Mouse (Mus musculus): ENCODE data around the gene Nppc. TPM values are rescaled to one million over a fixed set of nuclear protein-coding genes. Genes with fewer than 3 reads are reported as not detected.

Gene Nppc
- polyA plus RNA-seq, 1 experiment from 2014 or later = 10.3 TPM

DNA sequence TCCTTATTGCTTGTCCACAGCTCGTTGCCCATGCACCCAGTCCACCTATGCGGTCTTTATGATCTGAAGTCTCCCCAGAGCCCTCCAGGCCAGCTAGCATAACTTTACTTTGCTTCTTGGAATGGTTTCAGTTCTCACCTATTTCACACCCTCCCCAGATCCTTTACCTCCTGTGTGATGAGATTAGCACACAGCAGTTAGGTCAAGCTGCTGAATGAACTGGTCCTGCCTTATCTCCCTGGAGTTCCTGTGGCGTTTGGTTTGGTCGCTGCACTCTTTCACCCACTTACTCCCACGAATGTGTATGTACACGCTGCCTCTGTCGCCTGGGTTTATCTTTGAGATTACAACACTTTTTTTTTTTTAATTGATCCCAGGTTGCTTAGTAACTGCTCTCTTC, 30.0 kb upstream of the Nppc start:
- Histone ChIP-seq H3K9ac (ENCODE audit: low read depth, low read length) (no peak overlapping the region), H3K9me3 (ENCODE audit: control insufficient read depth, low read length) (no peaks in the 10 kb centered on the region), H3K4me2 (replicated peaks; ENCODE audit: low read depth, low read length) (no peak overlapping the region), H3K27me3 (ENCODE audit: control insufficient read depth, insufficient read depth, low read length) (no peaks in the 10 kb centered on the region), H3K4me1 (replicated peaks; ENCODE audit: control insufficient read depth, insufficient read depth, low read length) (no peaks in the 10 kb centered on the region), H3K4me3 (ENCODE audit: low read depth, low read length) (no peak overlapping the region), H3K27ac (ENCODE audit: low read depth, low read length) (no peak overlapping the region), H3K36me3 (ENCODE audit: control insufficient read depth, insufficient read depth, low read length) (no peaks in the 10 kb centered on the region)
- WGBS = 79% methylated on average over 7 of the region's 7 CpGs
- ATAC-seq (ENCODE audit: low FRiP score) (no peak), DNase-seq (ENCODE audit: low spot score) (no peak)

DNA sequence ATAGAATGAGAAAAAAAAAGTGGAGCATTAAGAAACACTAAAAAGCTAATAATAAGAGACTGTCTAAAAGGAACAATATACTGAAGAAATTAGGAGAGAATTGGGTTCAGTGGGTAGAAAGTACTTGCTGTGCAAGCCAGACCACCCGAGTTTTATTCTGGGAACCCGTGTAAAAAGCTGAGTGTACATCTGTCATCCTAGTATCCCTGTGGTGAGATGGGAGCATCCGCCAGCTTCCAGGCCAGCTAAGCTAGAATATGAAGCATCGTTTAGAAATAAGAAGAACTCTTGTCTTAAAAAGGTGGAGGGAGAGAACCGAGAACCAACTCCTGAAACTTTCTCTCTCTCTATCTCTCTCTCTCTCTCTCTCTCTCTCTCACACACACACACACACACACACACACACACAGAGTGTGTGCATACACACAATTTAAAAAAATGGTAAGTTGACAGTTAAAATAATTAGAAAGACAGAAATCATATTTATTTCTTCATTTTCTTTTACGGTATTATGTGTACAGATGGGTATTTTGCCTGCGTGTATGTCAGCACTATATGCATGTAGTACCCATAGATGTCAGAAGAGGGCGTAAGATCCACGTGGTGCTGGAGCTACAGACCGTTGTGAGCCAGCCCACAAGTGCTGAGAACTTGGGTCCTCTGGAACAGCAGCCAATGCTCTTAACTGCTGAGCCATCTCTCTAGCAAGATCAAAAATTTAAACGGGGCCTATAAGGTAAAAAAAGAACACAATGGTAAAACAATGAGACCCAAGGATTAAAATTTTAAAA, 29.2 kb upstream of the Nppc start:
- H3K36me3 ChIP-seq (ENCODE audit: control insufficient read depth, insufficient read depth, low read length) = no peaks in the 10 kb centered on the region
- no peak overlapping the region for H3K9ac ChIP-seq (ENCODE audit: low read depth, low read length)
- H3K27me3 ChIP-seq (ENCODE audit: control insufficient read depth, insufficient read depth, low read length) = no peaks in the 10 kb centered on the region
- ATAC-seq (ENCODE audit: low FRiP score) = no peak
- WGBS = 69% methylated on average over 11 of the region's 11 CpGs
- H3K4me2 ChIP-seq (replicated peaks; ENCODE audit: low read depth, low read length) = no peak overlapping the region
- no peak overlapping the region for H3K4me3 ChIP-seq (ENCODE audit: low read depth, low read length)
- H3K9me3 ChIP-seq (ENCODE audit: control insufficient read depth, low read length) = no peaks in the 10 kb centered on the region
- no peak overlapping the region for H3K27ac ChIP-seq (ENCODE audit: low read depth, low read length)
- no peak for DNase-seq (ENCODE audit: low spot score)
- no peaks in the 10 kb centered on the region for H3K4me1 ChIP-seq (replicated peaks; ENCODE audit: control insufficient read depth, insufficient read depth, low read length)

DNA sequence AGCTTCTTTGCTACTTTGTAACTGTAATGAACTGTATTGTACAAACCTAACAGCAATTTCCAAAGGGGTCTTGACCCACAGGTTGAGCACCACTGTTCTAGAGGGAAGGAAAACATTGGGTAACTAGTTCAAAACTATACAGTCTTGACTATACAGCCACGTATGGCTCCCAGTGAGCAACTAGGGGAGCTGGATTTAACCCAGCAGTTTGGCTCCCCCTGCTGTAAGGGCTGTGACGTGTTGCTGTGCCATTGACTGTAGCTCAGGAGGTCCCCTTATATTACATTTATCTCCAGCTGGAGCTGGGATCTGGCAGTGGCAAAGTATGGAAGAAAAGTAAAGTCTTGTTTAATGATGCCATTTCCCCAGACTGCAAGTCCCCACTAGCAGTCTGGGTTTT, 28.4 kb upstream of the Nppc start:
- no peaks in the 10 kb centered on the region for H3K27me3 ChIP-seq (ENCODE audit: control insufficient read depth, insufficient read depth, low read length)
- DNase-seq (ENCODE audit: low spot score) (no peak), ATAC-seq (ENCODE audit: low FRiP score) (no peak)
- 42% methylated on average over 2 of the region's 2 CpGs for WGBS
- H3K36me3 ChIP-seq (ENCODE audit: control insufficient read depth, insufficient read depth, low read length) = no peaks in the 10 kb centered on the region
- H3K9ac ChIP-seq (ENCODE audit: low read depth, low read length) = no peak overlapping the region
- H3K4me1 ChIP-seq (replicated peaks; ENCODE audit: control insufficient read depth, insufficient read depth, low read length) = no peaks in the 10 kb centered on the region
- H3K27ac ChIP-seq (ENCODE audit: low read depth, low read length) = no peak overlapping the region
- no peak overlapping the region for H3K4me3 ChIP-seq (ENCODE audit: low read depth, low read length)
- no peak overlapping the region for H3K4me2 ChIP-seq (replicated peaks; ENCODE audit: low read depth, low read length)
- H3K9me3 ChIP-seq (ENCODE audit: control insufficient read depth, low read length) = no peaks in the 10 kb centered on the region

DNA sequence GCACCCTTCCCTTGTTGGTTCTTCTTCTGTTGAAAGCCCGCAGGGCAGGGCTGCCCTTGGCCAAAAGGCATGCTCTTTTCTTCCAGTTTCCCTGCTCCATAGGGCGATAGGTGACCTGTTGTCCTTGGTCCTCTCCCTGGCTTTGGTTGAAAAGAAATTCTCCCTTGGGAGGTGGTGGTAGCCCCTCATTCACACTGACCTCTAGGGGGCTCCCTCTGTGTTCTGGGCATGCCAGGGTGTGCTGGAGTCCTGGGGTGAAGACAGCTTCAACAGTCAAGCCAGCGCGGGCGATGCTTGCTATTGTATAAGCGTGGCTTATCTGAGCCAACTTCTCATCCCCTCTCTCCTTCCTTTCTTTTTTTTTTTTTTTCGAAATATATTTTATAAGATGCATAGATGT, 26.6 kb upstream of the Nppc start:
- no peak for ATAC-seq (ENCODE audit: low FRiP score)

DNA sequence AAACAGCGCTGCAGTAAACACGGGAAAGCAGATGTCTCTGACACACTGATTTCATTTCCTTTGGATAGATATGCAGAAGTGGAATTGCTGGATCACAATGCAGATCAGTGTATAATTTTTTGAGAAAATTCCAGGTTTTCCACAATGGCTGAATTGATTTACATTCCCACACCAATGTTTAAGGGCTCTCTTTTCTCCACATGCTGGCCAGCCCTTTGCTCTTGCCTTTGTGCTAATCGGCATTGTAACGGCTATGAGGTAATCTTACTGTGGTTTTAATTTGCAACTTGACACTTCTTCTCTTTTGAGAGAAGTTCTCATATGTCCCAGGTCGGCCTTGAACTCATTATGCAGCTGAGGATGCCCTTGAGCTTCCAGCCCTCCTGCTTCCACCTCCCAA, 20.7 kb upstream of the Nppc start:
- ATAC-seq (ENCODE audit: low FRiP score) (no peak), DNase-seq (ENCODE audit: low spot score) (no peak)
- Histone ChIP-seq H3K9ac (ENCODE audit: low read depth, low read length) (no peak overlapping the region), H3K36me3 (ENCODE audit: control insufficient read depth, insufficient read depth, low read length) (no peaks in the 10 kb centered on the region), H3K4me3 (ENCODE audit: low read depth, low read length) (no peak overlapping the region), H3K27ac (ENCODE audit: low read depth, low read length) (no peak overlapping the region), H3K4me1 (replicated peaks; ENCODE audit: control insufficient read depth, insufficient read depth, low read length) (no peaks in the 10 kb centered on the region), H3K4me2 (replicated peaks; ENCODE audit: low read depth, low read length) (no peak overlapping the region), H3K27me3 (ENCODE audit: control insufficient read depth, insufficient read depth, low read length) (no peaks in the 10 kb centered on the region), H3K9me3 (ENCODE audit: control insufficient read depth, low read length) (no peaks in the 10 kb centered on the region)
- 70% methylated on average over 5 of the region's 5 CpGs for WGBS

More for the DNA sequence above, 26.6 kb upstream of the Nppc start:
- Histone ChIP-seq H3K27ac (ENCODE audit: low read depth, low read length) (no peak overlapping the region), H3K9me3 (ENCODE audit: control insufficient read depth, low read length) (no peaks in the 10 kb centered on the region), H3K9ac (ENCODE audit: low read depth, low read length) (no peak overlapping the region), H3K36me3 (ENCODE audit: control insufficient read depth, insufficient read depth, low read length) (no peaks in the 10 kb centered on the region), H3K4me1 (replicated peaks; ENCODE audit: control insufficient read depth, insufficient read depth, low read length) (no peaks in the 10 kb centered on the region), H3K4me2 (replicated peaks; ENCODE audit: low read depth, low read length) (no peak overlapping the region), H3K4me3 (ENCODE audit: low read depth, low read length) (no peak overlapping the region), H3K27me3 (ENCODE audit: control insufficient read depth, insufficient read depth, low read length) (no peaks in the 10 kb centered on the region)
- 47% methylated on average over 7 of the region's 7 CpGs for WGBS
- DNase-seq (ENCODE audit: low spot score) = no peak

DNA sequence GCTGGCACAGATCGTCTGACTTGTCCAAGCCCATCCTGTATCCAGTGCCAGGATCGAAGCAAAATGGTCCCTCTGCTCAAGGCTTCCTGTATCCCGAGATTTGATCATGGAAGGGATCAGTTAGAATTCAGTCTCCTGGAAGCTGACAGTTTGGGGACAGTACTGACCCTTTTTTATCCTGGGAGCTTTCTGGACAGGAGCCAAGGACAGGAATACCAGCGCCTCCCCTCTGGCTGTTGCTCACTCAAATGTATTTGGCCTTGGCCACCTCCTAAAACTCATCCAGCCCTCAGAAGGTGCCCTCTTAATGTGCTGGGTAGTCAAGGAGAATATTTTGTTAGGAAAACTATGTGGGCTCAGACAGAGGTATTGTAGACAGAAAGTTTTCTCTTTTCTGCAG, 16.9 kb upstream of the Nppc start:
- DNase-seq (ENCODE audit: low spot score) (no peak), ATAC-seq (ENCODE audit: low FRiP score) (no peak)
- no peak overlapping the region for H3K27ac ChIP-seq (ENCODE audit: low read depth, low read length)
- 82% methylated on average over 4 of the region's 4 CpGs for WGBS
- no peak overlapping the region for H3K4me2 ChIP-seq (replicated peaks; ENCODE audit: low read depth, low read length)
- H3K27me3 ChIP-seq (ENCODE audit: control insufficient read depth, insufficient read depth, low read length) = no peaks in the 10 kb centered on the region
- H3K4me3 ChIP-seq (ENCODE audit: low read depth, low read length) = no peak overlapping the region
- H3K9me3 ChIP-seq (ENCODE audit: control insufficient read depth, low read length) = no peaks in the 10 kb centered on the region
- no peak overlapping the region for H3K9ac ChIP-seq (ENCODE audit: low read depth, low read length)
- no peaks in the 10 kb centered on the region for H3K4me1 ChIP-seq (replicated peaks; ENCODE audit: control insufficient read depth, insufficient read depth, low read length)
- no peaks in the 10 kb centered on the region for H3K36me3 ChIP-seq (ENCODE audit: control insufficient read depth, insufficient read depth, low read length)

DNA sequence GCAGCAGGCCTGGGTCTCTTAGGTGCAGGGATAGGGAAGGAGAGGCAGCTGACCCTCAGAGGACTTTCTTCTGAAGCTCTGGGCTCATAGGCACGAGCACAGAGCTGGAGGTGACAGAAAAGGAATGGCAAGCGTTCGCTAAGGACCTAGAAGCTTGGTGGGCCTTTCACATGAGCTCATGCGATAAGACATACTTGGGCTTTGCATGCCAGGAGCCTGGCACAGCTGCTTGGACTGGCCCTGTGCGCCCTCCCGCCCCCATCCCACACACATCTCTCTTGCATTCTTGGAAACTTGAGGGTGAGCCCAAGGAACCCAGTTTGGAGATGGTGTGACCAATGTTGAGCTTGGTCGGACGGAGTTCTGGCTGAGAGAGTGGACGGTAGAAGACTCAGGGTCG, 8.3 kb upstream of the Nppc start:
- H3K4me1 ChIP-seq (replicated peaks; ENCODE audit: control insufficient read depth, insufficient read depth, low read length) = no peaks in the 10 kb centered on the region
- no peak overlapping the region for H3K4me3 ChIP-seq (ENCODE audit: low read depth, low read length)
- no peaks in the 10 kb centered on the region for H3K9me3 ChIP-seq (ENCODE audit: control insufficient read depth, low read length)
- H3K27me3 ChIP-seq (ENCODE audit: control insufficient read depth, insufficient read depth, low read length) = no peaks in the 10 kb centered on the region
- no peaks in the 10 kb centered on the region for H3K36me3 ChIP-seq (ENCODE audit: control insufficient read depth, insufficient read depth, low read length)
- H3K9ac ChIP-seq (ENCODE audit: low read depth, low read length) = no peak overlapping the region
- no peak for DNase-seq (ENCODE audit: low spot score)
- no peak for ATAC-seq (ENCODE audit: low FRiP score)
- no peak overlapping the region for H3K27ac ChIP-seq (ENCODE audit: low read depth, low read length)
- no peak overlapping the region for H3K4me2 ChIP-seq (replicated peaks; ENCODE audit: low read depth, low read length)
- WGBS = 83% methylated on average over 10 of the region's 10 CpGs

DNA sequence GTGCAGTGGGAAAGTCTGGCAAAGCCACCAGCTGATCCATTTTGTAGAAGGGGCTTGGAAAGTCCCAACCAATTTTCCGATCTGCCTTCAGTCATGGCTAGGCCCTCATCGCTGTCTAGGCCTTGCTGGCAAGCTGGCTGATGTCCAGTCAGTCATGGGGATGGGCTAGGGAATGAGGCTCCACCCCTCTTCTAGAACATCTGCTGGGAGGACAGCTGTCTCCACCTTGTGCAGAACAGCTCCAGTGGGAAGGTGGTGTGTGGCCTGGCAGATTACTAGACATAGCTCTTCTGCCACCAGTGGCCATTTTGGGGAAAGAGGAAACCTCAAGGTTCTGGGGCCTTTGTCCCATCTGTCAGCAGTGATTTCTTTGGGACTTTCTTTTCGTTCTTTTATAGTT, 7.3 kb upstream of the Nppc start:
- Histone ChIP-seq H3K9me3 (ENCODE audit: control insufficient read depth, low read length) (no peaks in the 10 kb centered on the region), H3K27ac (ENCODE audit: low read depth, low read length) (no peak overlapping the region), H3K9ac (ENCODE audit: low read depth, low read length) (no peak overlapping the region), H3K4me3 (ENCODE audit: low read depth, low read length) (no peak overlapping the region), H3K4me1 (replicated peaks; ENCODE audit: control insufficient read depth, insufficient read depth, low read length) (no peaks in the 10 kb centered on the region), H3K27me3 (ENCODE audit: control insufficient read depth, insufficient read depth, low read length) (no peaks in the 10 kb centered on the region), H3K36me3 (ENCODE audit: control insufficient read depth, insufficient read depth, low read length) (no peaks in the 10 kb centered on the region), H3K4me2 (replicated peaks; ENCODE audit: low read depth, low read length) (no peak overlapping the region)
- ATAC-seq (ENCODE audit: low FRiP score) = no peak
- 82% methylated on average over 3 of the region's 3 CpGs for WGBS
- DNase-seq (ENCODE audit: low spot score) = no peak

DNA sequence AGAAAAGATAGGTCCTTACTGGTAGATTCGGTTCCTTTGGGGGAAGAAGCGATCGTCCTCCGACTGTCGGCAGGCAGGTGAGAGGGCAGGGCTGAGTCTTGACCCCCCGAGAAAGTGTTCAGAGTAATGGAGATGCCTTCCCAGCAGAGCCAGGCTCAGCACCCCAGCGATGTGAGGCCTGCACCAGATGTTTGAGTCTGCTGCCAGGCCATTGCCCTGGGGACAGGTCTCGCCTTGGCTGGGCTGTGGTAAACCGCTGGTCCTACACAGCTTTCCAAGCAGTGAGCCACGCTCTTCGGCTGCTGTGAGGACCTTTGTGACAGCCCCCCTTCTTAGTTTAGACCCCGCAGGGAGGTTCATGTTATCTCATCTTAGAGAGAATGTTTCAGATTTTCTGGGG, 4.8 kb upstream of the Nppc start:
- no peaks in the 10 kb centered on the region for H3K36me3 ChIP-seq (ENCODE audit: control insufficient read depth, insufficient read depth, low read length)
- no peak for DNase-seq (ENCODE audit: low spot score)
- H3K4me2 ChIP-seq (replicated peaks; ENCODE audit: low read depth, low read length) = no peak overlapping the region
- H3K4me3 ChIP-seq (ENCODE audit: low read depth, low read length) = no peak overlapping the region
- peaks cover 11% of the 10 kb centered on the region for H3K27me3 ChIP-seq (ENCODE audit: control insufficient read depth, insufficient read depth, low read length)
- H3K9me3 ChIP-seq (ENCODE audit: control insufficient read depth, low read length) = no peaks in the 10 kb centered on the region
- H3K9ac ChIP-seq (ENCODE audit: low read depth, low read length) = no peak overlapping the region
- H3K27ac ChIP-seq (ENCODE audit: low read depth, low read length) = no peak overlapping the region
- 84% methylated on average over 12 of the region's 12 CpGs for WGBS
- no peaks in the 10 kb centered on the region for H3K4me1 ChIP-seq (replicated peaks; ENCODE audit: control insufficient read depth, insufficient read depth, low read length)
- ATAC-seq (ENCODE audit: low FRiP score) = no peak

Data from hindbrain, embryonic 11.5 days (tissue).